Mouse (Mus musculus) gonadal fat pad, adult 2 months (tissue): Measurements from ENCODE around the gene Nek8. TPM values are rescaled to one million over a fixed set of nuclear protein-coding genes. Genes with fewer than 3 reads are reported as not detected.

Source experiments
- DNase-seq: peaks from one replicate; pipeline ENCODE4 v3.0.0-alpha.2; 2012; ENCODE audit warnings: low read depth
- polyA plus RNA-seq: library from polyadenylated mRNA; depleted of rRNA; stranded (reverse); fragments of >200 nt; gene quantifications from 2 replicates; pipeline ENCODE4 v1.2.3, GENCODE M21; 2012

Nek8 gene
- polyA plus RNA-seq, 1 experiment, result 19.3 TPM

DNA sequence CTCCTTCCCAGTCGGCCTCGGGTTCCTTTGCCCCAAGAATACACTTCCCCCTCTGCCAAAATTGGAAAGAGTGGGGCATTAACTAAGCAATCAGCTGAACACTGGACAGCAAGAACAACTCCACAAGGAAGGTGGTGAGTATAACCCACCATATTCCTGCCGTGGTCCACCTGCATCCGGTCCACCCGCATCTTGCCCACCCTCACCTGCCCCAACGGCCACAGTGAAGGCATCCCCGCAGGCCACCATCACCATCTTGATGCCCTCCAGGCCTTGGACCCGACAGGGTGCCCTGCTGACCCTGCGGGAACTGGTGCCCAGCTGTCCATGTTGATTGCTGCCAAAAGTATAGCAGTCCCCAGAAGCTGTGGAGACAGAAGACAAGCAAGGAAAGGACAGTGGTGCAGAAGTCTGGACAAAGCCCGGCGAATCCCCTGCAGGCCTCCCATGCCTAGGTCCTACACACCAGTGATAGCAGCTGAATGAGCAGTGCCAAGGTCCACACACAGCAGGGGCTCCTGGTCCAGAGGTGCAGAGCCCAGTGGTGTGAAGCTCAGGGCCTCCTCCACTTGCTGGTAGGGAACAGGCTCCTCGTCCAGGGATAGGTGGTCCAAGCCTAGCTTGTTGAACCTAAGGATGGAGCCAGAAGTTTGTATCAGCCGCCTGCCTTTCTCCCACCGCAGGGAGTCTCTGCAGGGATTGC lies 9.1 kb downstream of the Nek8 start:
- no peak for DNase-seq

DNA sequence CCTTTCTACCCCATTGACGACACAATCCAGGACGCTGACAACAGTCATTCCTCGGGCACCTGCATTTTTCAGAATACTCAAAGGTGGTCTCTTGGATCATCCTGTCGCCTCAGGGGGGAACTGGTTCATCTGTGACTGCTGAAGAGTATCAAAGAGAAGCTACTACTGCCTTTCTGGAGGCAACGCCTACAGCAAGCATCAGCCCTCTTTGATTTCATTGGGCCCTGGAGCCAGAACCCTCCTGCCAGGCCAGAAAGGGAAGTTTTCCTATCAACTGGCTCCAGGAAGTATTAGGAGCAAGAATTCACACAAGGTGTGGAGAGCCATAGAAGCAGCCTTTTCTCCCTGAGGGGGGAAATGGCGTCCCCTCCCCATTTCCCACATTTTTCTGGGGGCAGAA lies 9.8 kb downstream of the Nek8 start:
- no peak for DNase-seq

DNA sequence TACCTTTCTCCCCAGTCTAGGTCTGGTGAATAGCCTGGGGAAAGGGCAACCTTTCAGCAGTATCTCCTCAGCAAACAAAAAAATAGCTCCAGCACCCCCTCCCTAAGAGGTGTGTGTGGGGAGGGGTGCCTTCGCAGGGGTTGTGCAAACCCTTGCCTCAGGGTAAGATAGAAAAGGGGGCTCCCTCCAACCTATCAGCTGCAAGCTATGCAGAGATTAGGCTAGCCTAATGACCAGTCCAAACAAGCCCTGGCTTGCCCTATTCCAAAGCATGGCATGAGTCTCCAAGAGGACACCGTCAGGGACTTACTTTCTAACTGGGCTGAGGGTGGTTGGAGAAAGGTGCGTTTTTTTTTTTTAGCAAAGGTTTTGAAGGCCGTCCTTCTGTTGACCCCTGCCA lies 10.3 kb downstream of the Nek8 start:
- no peak for DNase-seq

DNA sequence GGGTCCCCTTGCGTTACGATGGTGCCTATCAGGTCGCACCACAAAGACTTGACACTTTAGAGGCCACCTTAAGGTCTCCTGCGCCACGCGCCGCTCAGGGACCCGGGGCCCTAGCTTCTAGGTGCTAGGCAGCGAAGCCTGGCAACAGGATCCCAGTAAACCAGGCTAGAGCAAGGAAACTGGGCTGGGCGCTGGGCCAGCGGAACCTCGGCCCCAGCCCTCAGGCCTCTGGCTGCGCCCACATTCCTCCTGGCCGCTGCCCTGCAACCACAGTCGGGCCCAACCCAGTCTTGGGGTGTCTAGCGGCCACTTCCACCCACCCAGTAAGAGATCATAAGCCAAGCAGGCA lies 10.7 kb downstream of the Nek8 start:
- no peak for DNase-seq

DNA sequence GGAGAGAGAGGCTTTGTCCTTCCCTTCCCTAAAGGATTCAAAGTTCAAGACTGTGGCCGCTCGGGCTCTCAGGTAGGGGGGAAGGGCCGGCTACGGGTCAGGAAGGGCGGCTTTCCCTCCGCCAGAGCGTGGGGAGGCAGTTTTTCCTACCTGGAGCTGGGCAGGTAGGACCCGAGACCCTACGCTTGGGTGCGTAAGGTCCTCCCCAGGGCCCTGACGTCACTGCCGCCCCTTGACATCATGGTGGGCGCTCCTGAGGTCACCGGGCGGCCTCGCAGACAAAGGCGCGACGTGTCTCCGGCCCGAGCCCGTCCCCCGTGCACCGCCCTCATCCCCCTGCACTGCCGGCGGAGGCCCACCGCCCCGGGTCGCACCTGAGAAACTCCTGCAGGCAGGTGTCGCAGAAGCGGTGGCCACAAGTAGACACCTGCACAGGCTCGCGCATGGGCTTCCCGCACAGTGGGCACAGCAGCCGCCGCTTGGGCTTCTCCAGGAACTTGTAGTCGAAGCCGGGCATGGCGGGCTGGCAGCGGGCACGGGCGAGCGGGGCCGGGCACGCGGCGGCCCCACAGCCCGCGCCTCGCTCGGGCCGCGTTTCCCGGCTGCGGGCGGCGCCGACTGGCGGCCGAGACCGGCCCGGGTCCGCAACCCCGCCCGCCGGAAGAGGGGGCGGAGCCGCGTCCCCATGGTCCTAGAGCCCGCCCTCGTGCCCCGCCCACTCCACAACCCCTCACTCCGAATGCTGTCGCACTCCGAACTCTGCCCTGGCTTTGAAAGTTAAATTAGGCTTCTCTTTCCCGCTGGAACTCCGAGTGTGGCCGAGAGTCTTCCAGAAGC lies 11.3 kb downstream of the Nek8 start, which contains the start of gene Traf4:
TSS of gene Traf4 (minus strand) at position 666 of the 837 bp plus-strand sequence.
- no peak for DNase-seq

DNA sequence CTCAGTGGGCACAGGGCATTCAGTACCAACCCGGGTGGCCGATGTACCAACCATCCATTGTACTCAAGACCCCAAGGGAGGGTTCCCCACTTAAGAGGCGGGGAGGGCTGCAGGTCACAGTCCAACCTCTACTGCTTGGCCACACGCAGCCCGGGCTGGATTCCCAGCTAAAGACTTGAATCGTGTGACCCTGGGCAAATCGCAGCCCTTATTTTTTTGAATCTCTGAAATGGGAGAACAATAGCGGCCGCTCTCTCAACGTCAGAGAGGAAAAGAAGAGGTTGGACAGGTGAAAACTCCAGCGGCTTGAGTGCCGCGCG lies 11.9 kb downstream of the Nek8 start:
- no peak for DNase-seq

DNA sequence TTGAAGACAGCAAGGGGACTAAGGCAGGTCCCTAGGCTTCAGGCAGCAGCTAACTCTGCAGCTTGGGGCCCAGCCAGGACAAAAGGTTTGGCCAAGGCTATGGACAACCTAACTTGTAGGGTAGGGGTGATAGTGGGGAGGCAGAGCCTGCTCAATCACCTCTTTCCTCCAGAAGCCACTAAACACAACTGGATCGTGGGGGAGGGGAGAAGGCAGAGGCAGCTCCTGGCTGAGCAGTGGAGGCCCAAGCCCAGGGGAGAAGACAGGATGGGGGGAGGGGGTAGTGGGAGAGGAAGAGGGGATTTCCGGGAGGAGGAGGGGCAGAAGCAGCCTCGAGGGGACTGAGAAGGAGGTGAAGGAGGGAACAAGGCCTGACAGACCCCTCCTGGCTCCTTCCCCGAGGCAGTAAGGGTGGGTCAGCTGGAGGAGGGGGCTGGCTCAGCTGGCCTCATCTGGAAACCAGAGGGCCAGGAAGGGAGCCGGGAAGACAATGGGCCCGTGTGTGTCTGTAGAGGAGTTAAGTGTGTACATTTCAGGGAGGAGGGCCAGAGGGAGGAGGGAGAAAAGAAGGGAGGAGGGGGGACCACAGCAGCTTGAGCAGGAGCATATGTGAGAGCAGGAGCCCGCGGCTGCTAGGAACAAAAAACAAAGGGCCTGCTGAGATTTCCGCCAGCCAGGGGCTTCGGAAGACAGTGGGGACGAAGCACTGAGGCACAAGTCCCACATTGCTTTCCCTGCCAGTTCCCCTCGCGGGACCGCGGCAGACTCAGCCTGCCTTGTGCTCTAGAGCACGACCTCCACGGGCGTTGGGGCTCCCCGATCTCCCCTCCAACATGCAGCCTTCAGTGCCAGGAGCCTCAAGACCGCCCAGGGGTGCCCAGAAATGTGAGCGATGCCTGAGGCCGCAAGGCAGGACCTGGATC lies 12.5 kb downstream of the Nek8 start:
- no peak for DNase-seq

DNA sequence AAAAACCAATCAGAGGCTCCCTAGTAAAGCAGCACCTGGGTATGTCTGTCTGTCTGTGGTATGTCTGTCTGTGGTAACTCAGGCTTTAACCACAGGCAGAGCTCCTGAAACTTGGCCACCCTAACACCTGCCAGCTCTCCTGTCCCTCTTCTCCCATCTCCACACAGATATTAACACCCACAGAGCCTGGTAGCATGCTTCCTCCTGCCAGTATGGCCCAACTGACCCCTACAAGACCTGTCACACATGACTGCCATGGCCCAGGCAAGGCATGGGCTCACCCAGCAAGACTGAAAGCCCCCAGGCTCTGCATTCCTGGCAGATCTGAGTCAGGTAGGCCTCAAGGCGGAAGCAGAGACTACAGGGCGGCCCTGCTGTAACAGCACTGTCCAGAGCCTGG lies 13.4 kb downstream of the Nek8 start:
- DNase-seq, result no peak

DNA sequence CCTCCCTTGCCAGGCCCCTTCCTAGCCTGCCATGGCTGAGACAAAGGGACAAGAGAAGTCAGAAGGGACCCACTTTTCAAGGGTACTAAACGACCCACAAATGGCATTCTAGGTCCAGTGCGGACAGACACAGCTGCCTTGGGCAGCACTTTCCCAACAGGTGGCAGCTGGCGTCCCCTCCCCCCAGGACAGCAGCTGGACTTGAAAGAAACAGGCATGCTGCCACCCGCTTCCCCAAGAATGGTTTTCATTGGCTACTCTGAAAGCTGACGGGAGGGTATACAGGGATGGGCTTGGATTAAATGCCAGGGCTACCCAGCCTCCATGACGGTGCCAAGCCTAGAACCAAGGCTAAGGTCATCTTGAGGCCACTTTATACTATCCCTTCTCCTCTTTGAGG lies 14.0 kb downstream of the Nek8 start:
- no peak for DNase-seq

DNA sequence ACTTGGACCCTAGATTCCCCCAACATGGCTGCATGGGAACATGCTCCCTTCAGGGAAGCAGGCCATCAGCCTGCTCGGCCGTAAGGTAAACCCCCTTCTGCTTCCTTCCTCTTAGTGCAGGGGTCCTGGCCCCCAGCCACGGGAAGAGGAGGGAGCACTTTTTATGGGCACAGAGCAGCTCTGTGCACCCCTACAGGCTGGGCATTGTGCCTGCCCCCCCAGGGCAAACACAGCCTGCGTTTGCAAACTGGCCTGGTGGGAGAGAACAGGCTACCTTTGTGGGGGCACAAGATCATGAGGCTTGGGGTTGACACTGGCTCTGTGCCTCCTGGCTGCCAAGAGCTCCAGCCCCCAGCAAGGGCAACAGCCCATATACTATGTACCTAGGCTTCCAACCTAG lies 14.5 kb downstream of the Nek8 start:
- DNase-seq, result no peak

DNA sequence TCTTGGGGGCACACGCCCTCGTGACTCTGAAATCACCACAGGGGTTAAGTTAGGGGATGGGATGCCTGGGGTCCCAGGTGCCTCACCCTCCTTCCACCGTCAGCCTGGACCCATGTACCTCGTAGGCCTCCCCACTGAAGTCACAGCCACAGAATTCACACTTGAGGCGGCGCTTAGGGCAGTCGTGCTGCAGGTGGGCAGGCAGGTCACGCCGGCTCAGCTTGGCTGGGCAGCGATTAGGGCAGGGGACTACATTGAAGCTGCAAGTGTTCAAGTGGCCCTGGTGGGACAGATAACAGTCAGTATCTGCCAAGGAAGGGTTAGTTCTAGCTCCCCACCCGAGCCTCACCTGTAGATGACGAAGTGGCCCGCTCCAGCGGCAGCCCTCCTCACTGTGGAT lies 15.3 kb downstream of the Nek8 start:
- DNase-seq, result no peak

DNA sequence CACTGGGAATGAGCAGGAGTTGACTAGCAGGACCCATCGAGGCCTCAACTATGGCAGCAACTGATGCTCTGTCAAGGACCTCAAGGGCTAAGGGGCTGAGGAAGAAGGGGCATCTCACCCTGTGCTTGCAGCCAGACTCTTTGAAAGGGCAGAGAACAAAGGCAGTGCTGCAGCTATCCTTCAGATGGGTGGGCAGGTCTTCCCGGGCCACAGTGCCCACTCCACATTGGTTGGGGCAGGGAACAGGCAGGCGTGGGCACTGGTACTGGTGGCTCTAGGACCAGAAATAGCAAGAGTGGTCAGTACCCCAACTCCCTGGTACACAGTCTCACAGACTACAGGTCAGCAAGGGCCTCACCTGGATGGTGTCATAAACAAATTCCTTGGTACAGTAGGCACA lies 15.8 kb downstream of the Nek8 start:
- DNase-seq, result no peak

DNA sequence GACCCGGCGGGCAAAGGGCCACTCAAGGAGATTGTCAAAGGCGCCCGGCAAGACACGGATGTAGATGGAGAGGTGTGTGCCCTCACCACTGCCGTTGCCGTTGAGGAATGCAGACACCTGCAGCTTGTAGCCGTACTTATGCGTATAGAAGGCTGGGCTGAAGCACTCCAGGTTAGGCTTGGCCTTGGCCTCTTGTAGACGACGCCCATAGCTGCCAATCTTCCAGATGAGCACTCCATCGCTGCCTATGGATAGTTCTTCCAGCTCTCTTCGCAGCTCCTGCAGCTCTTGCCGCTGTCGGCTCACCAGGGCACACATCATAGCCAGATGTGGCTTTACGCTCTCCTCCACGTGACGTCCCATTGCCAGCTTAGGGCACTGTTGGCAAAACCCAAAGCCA lies 16.3 kb downstream of the Nek8 start:
- DNase-seq, result no peak

DNA sequence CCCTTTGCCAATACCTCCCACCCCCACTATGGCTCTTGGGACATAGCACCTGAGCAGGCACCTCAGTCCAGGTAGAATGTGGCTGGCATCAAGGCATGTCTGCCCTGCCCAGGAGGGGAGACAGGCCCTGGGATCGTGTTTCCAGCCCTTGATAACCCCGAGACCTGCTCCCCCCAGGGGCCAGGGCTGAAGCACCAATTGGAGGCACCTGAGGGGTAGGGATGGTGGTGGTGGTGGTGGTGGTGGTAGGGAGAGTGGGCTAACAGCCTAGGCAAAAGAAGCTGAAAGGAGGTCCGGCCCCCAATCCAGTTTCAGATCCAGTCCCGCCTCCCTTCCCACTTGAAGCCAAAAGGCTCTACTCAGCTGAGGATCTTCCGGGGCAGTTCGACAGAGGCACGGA lies 16.9 kb downstream of the Nek8 start:
- no peak for DNase-seq

DNA sequence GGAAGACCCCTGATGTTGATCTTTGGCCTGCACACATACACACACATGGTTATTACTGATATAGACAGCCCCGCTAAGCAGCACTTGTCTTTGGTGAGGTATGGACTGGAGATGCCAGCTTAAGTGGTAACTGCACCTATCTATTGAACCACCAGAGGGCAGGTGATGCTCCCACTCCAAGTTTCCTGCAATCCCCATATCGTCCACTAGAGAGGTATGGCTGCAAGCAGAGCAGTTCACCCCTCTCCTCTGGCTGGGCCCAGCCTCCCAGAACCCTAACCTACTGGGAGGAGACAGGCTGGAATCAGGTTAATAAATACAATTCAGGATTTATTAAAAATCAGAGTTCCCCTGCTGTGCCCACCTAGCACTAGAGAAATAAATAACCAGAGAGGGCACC lies 17.4 kb downstream of the Nek8 start:
- DNase-seq, result no peak

DNA sequence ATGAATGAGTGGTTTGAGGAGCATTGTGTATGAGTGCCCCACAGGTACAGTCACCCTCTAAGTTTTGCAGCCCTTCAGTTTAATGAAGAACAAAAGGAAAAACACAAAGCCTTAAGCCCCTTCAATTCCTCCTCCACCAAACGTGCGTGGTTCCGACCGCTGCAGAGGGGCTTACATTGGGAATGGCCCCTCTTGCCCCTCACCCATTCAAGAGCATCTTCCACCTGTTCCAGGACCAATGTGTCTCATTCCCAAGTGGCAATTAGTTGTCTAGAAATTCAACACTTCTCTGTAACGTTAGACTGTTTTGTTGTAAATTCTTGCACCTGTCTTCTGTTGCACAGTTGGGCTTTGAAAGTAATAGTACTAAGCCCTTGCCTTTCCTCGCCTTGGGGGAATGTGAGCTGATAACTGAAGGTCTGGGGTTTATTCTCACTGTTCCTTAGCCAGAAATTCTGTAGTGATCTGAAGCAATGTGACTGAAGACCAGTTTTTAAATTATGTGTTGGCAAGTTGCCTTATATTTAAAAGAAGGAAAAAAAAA lies 20.2 kb downstream of the Nek8 start:
- no peak for DNase-seq

DNA sequence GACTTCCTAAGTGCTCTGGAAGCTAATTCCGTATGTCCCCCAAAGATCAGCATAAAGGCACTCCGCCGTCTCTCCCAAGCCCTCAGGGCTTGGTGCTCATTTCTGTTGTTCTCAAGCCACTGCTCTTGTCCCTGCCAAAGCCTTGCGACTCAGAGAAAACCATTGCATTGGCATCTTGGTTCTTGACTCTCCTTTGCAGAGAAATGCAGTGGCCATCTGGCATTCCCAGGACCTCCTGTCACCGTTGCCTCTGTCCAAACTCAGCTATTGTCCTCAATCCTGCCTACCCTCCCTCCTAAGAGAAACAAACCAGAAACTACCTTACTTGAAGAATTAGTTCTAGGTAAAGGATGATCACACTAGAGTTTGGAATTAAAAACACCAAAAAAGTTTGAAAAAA lies 20.8 kb downstream of the Nek8 start:
- DNase-seq, result no peak

DNA sequence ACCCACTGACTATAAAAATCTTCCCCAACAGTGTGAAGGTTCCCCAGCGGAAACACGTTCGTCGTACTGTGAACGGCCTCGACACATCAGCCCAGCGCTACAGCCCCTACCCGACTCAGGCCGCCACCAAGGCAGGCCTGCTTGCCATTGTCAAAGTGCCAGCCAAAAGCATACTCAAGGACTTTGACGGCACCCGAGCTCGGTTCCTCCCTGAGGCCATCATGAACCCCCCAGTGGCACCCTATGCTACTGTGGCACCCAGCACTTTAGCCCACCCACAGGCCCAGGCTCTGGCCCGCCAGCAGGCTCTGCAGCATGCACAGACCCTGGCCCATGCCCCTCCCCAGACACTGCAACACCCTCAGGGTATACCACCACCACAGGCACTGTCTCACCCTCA lies 22.7 kb downstream of the Nek8 start:
- no peak for DNase-seq

DNA sequence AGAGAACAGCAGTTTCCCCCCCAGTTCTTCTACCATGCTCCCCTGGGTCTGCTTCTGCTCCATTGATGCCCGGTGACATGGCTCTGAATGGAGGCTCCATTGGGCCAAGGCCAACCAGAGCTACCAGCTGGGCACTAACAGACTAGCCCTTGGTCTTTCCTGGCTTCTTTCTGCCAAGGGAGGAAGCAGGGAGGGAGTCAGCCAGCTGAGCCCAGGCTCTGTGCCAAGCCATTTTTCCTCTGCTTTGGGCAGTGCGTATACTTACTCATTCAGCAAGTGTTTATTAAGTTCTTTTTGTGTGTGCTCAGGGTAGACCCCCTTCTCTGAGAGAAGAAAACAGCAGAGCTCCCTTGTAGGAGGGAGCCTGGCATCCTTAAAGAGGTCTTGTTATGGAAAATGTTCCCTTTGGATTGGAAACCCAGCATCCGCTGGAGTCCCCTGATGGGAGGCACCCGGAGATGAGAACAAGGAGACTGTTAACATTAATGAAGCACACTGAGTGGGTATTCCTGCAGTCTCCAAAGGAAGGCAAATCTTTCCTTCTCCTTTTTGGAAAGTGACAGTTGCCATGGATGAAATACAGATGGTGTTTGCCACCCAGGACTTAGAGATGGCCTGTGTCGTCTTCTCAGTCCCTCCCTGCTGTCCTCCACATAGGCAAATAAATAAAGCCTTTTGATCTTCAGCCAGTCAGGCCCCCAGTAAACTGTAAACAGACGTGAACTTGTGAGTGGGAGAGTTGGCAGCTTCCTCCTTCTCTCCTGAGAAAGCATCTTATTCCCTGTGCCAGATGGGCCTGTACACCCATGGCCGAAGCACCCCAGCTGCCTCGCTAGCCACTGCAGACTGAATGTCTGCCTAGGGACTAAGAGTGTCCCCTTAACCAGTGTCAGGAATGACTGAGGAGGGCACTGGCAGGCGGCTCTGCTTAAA lies 23.9 kb downstream of the Nek8 start:
- DNase-seq, result no peak

DNA sequence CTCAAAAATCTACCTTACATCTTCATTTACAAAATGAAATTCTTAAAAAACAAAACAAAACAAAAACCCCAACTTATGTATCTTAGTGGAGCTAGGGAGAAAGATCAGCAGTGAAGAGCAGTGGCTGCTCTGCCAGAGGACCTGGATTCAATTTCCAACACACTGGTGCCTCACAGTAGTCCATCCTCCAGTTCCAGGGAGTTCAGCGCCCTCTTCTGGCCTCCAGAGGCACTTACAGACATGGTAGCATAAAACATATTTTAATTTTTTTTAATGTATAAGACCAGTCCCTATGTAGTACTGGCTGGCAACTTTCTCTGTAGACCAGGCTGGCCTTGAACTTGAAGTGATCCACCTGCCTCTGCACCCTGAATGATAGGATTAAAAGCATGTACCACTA lies 25.3 kb downstream of the Nek8 start:
- DNase-seq, result no peak
